Mouse (Mus musculus): ENCODE results near the gene B020004J07Rik. TPM values are rescaled to one million over a fixed set of nuclear protein-coding genes. Genes with fewer than 3 reads are reported as not detected.
"Not testable (repeated sequence)": the region's sequence is repeated elsewhere in the genome, so short reads cannot be mapped to it uniquely, and the experiment has no call there.

Gene B020004J07Rik
- not detected in 2 replicates for total RNA-seq (2014; fragmentation: Nextera tagmentation)
- 0.17 TPM in 1 of 2 replicates, not detected in the other for total RNA-seq (2017)
- polyA plus RNA-seq (2012) = not detected in 2 replicates

DNA sequence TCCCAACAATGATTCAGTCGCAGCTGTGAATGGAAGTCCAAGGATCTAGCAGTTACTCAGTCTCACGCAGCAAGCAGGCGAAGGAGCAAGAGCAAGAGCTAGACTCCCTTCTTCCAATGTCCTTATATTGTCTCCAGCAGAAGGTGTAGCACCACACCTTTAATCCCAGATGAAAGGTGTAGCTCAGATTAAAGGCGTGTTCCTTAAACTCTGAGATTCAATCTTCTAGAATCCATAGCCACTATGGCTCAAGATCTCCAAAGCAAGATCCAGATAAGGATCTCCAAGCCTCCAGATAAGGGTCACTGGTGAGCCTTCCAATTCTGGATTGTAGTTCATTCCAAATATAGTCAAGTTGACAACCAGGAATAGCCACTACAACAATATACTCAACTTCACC, at the start of gene B020004J07Rik:
Gene B020004J07Rik (minus strand): TSS at position 101 of the 400 bp plus-strand sequence.
- not testable (repeated sequence) for H3K27me3 ChIP-seq (ENCODE audit: insufficient read depth, low read length); DNase-seq (ENCODE audit: low spot score); ATAC-seq (ENCODE audit: extremely low read depth, insufficient number of reproducible peaks, low FRiP score, poor library complexity, severe bottlenecking); H3K4me3 ChIP-seq (ENCODE audit: low read depth, low read length); H3K9me3 ChIP-seq (replicated peaks); H3K4me1 ChIP-seq (ENCODE audit: insufficient read depth, low read depth, low read length); H3K36me3 ChIP-seq (replicated peaks)

DNA sequence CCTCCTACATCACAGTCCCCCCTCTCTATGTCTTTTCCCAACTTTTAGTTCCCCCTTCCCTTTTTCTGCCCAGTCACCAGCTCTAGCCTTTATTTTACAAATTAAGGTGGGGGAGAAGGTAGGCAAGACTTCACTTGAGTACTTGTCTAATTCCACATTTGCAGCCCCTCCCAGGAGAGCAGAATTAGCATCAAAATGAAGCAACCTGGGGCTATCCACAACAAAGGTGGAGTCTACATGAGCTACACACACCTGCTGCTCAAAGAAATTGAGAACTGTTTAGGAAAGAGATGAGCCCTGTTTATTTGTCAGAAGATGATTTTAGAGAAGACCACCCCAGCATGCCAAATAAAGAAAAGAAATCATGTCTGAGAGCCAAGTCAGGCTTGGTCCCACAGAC, 45.6 kb upstream of the B020004J07Rik start:
- Histone ChIP-seq H3K36me3 (replicated peaks) (no peaks in the 10 kb centered on the region), H3K4me3 (ENCODE audit: low read depth, low read length) (no peak overlapping the region), H3K9me3 (replicated peaks) (peaks cover 22% of the 10 kb centered on the region), H3K4me1 (ENCODE audit: insufficient read depth, low read depth, low read length) (no peaks in the 10 kb centered on the region), H3K27me3 (ENCODE audit: insufficient read depth, low read length) (no peaks in the 10 kb centered on the region)
- DNase-seq (ENCODE audit: low spot score) (no peak), ATAC-seq (ENCODE audit: extremely low read depth, insufficient number of reproducible peaks, low FRiP score, poor library complexity, severe bottlenecking) (no peak)
- no peak for TF ChIP-seq TAL1 (conservative IDR thresholded peaks at IDR 0.05; ENCODE audit: low read depth, low read length)
- TF ChIP-seq GATA2 (IDR thresholded peaks at IDR 0.05; ENCODE audit: borderline replicate concordance, low read depth, low read length) = no peak
- TF ChIP-seq GATA1 (IDR thresholded peaks at IDR 0.05; ENCODE audit: borderline replicate concordance, low read length) = no peak
- TF ChIP-seq CTCF (IDR thresholded peaks at IDR 0.05; ENCODE audit: low read depth, low read length) = no peak
- TF ChIP-seq POLR2AphosphoS5 (IDR thresholded peaks at IDR 0.05; ENCODE audit: insufficient replicate concordance, low read depth, low read length) = no peak

- ATAC-seq (ENCODE audit: extremely low read depth, insufficient number of reproducible peaks, low FRiP score, poor library complexity, severe bottlenecking) (no peak), DNase-seq (ENCODE audit: low spot score) (no peak)
- H3K4me1 ChIP-seq (ENCODE audit: insufficient read depth, low read depth, low read length) = no peaks in the 10 kb centered on the region
- H3K9me3 ChIP-seq (replicated peaks) = peaks cover 1% of the 10 kb centered on the region
- no peak for TF ChIP-seq GATA2 (IDR thresholded peaks at IDR 0.05; ENCODE audit: borderline replicate concordance, low read depth, low read length)
- no peak for TF ChIP-seq TAL1 (conservative IDR thresholded peaks at IDR 0.05; ENCODE audit: low read depth, low read length)
- TF ChIP-seq GATA1 (IDR thresholded peaks at IDR 0.05; ENCODE audit: borderline replicate concordance, low read length) = no peak
- no peak for TF ChIP-seq POLR2AphosphoS5 (IDR thresholded peaks at IDR 0.05; ENCODE audit: insufficient replicate concordance, low read depth, low read length)
- no peak for TF ChIP-seq CTCF (IDR thresholded peaks at IDR 0.05; ENCODE audit: low read depth, low read length)
- H3K27me3 ChIP-seq (ENCODE audit: insufficient read depth, low read length) = no peaks in the 10 kb centered on the region
- no peaks in the 10 kb centered on the region for H3K36me3 ChIP-seq (replicated peaks)
- no peak overlapping the region for H3K4me3 ChIP-seq (ENCODE audit: low read depth, low read length)
Measured at GRCm38 (mm10) chr4:101883641-101884040, 39.8 kb upstream of the B020004J07Rik start.

- not testable (repeated sequence) for H3K9me3 ChIP-seq (replicated peaks); H3K4me1 ChIP-seq (ENCODE audit: insufficient read depth, low read depth, low read length); ATAC-seq (ENCODE audit: extremely low read depth, insufficient number of reproducible peaks, low FRiP score, poor library complexity, severe bottlenecking); H3K27me3 ChIP-seq (ENCODE audit: insufficient read depth, low read length); DNase-seq (ENCODE audit: low spot score); H3K36me3 ChIP-seq (replicated peaks); H3K4me3 ChIP-seq (ENCODE audit: low read depth, low read length)
Measured at GRCm38 (mm10) chr4:101875687-101876086, 31.9 kb upstream of the B020004J07Rik start.

DNA sequence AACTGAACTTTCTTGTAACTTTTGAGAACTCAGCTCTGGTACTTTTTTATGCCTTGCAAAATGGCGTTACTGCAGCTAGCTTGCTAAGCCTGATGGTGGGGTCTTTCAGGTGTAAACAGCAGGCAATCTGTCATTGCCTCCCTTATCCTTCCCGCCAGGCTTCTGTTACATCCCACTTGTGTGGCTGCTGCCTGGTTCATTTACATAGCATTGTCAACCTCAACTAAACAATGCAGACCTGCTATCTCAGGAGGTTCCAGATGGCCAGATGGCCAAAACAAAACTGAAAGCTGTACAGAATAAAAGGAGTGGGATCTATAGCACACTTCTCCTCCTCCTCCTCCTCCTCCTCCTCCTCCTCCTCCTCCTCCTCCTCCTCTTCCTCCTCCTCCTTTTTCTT, 28.2 kb upstream of the B020004J07Rik start:
- H3K9me3 ChIP-seq (replicated peaks); H3K36me3 ChIP-seq (replicated peaks); H3K4me1 ChIP-seq (ENCODE audit: insufficient read depth, low read depth, low read length); H3K4me3 ChIP-seq (ENCODE audit: low read depth, low read length); ATAC-seq (ENCODE audit: extremely low read depth, insufficient number of reproducible peaks, low FRiP score, poor library complexity, severe bottlenecking); H3K27me3 ChIP-seq (ENCODE audit: insufficient read depth, low read length); DNase-seq (ENCODE audit: low spot score): not testable (repeated sequence)

- ATAC-seq (ENCODE audit: extremely low read depth, insufficient number of reproducible peaks, low FRiP score, poor library complexity, severe bottlenecking) (no peak), DNase-seq (ENCODE audit: low spot score) (no peak)
- Histone ChIP-seq H3K4me1 (ENCODE audit: insufficient read depth, low read depth, low read length) (no peaks in the 10 kb centered on the region), H3K9me3 (replicated peaks) (peaks cover 7% of the 10 kb centered on the region), H3K36me3 (replicated peaks) (no peaks in the 10 kb centered on the region), H3K4me3 (ENCODE audit: low read depth, low read length) (no peak overlapping the region), H3K27me3 (ENCODE audit: insufficient read depth, low read length) (no peaks in the 10 kb centered on the region)
- no peak for TF ChIP-seq TAL1 (conservative IDR thresholded peaks at IDR 0.05; ENCODE audit: low read depth, low read length)
- no peak for TF ChIP-seq POLR2AphosphoS5 (IDR thresholded peaks at IDR 0.05; ENCODE audit: insufficient replicate concordance, low read depth, low read length)
- no peak for TF ChIP-seq CTCF (IDR thresholded peaks at IDR 0.05; ENCODE audit: low read depth, low read length)
- TF ChIP-seq GATA2 (IDR thresholded peaks at IDR 0.05; ENCODE audit: borderline replicate concordance, low read depth, low read length) = no peak
- no peak for TF ChIP-seq GATA1 (IDR thresholded peaks at IDR 0.05; ENCODE audit: borderline replicate concordance, low read length)
Measured at GRCm38 (mm10) chr4:101862289-101862688, 18.5 kb upstream of the B020004J07Rik start.

DNA sequence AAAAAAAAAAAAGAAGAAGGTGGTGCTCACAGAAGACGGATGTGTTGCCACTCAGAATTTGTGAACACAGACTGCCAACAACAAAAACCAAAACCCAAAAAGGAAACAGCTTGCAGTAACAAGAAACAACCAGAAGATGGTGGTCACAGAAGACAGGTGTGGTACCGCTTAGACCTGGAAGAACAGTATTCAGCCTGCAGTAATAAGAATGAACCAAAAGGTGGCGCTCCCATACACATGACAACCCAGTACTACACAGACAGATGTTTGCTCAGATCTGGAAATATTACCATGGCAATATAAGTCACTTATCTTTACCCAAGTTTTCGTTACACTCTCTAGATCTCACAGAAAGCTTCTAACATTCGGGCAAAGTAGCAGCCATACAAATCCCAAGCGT, 17.1 kb upstream of the B020004J07Rik start:
- H3K9me3 ChIP-seq (replicated peaks) = peaks cover 7% of the 10 kb centered on the region
- no peaks in the 10 kb centered on the region for H3K27me3 ChIP-seq (ENCODE audit: insufficient read depth, low read length)
- H3K4me1 ChIP-seq (ENCODE audit: insufficient read depth, low read depth, low read length) = no peaks in the 10 kb centered on the region
- ATAC-seq (ENCODE audit: extremely low read depth, insufficient number of reproducible peaks, low FRiP score, poor library complexity, severe bottlenecking) = no peak
- no peak for DNase-seq (ENCODE audit: low spot score)
- TF ChIP-seq TAL1 (conservative IDR thresholded peaks at IDR 0.05; ENCODE audit: low read depth, low read length) = no peak
- TF ChIP-seq GATA1 (IDR thresholded peaks at IDR 0.05; ENCODE audit: borderline replicate concordance, low read length) = no peak
- no peak for TF ChIP-seq CTCF (IDR thresholded peaks at IDR 0.05; ENCODE audit: low read depth, low read length)
- TF ChIP-seq GATA2 (IDR thresholded peaks at IDR 0.05; ENCODE audit: borderline replicate concordance, low read depth, low read length) = no peak
- TF ChIP-seq POLR2AphosphoS5 (IDR thresholded peaks at IDR 0.05; ENCODE audit: insufficient replicate concordance, low read depth, low read length) = no peak
- H3K36me3 ChIP-seq (replicated peaks) = no peaks in the 10 kb centered on the region
- no peak overlapping the region for H3K4me3 ChIP-seq (ENCODE audit: low read depth, low read length)
